Mouse (Mus musculus) ovary, adult 10 weeks (tissue): Measurements from ENCODE around the gene Gm8797. TPM values are rescaled to one million over a fixed set of nuclear protein-coding genes. Genes with fewer than 3 reads are reported as not detected.

Experiments
- polyA plus RNA-seq: library from polyadenylated mRNA; stranded (reverse); fragments of 350-450 nt; fragmentation: Illumina TruSeq; extraction: RNeasy Lipid Tissue Mini Kit (QIAGEN cat#74804); gene quantifications from one replicate; pipeline ENCODE4 v1.2.3, GENCODE M21; 2014

Gene Gm8797
- not detected for polyA plus RNA-seq

GRCm38 (mm10) chr3:5750506-5750905, at the start of gene Gm8797:
TSS of gene Gm8797 (plus strand) at chr3:5750806.

